Comparison of ENCODE assay signal across 8 mouse cellular contexts in the genomic region with DNA sequence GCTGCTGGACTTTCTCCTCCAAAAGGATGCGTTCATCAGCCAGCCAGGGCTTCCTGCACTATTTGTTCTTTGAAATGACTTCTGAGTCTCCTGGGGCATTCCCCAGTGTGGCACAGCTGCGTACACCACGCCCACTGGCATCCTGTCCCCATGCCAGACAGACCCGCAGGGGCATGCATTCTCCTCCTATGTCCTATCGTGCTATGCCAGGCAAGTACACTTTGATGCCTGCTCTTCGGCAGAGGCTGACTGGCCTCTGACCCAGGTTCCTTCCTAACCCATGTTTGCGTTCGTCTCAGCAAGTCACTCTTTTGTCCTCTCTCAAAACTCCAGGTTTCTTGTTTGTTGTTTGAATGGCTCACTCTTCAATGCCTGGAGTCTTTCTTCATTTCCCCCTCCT.
DNase-seq lines count a peak whose midpoint lies in the region; ATAC-seq lines count a peak whose summit lies in the region.

No protein-coding gene starts in this region.

- 50% methylated on average over 8 of the region's 8 CpGs for WGBS in heart, embryonic 13.5 days

- H3K4me3 ChIP-seq in heart, embryonic 13.5 days: no peak overlapping the region

- H3K9ac ChIP-seq in heart, embryonic 13.5 days: peak overlapping the region; percentile 70

- H3K36me3 ChIP-seq in heart, embryonic 13.5 days: no peaks in the 10 kb centered on the region

- no peaks in the 10 kb centered on the region for H3K27me3 ChIP-seq in heart, embryonic 13.5 days (replicated peaks)

- DNase-seq in heart, adult 11 months: peak; percentile 98
- no peak for DNase-seq in heart, adult 8-10 months (ENCODE audit: low spot score)
- peak; percentile 72 for DNase-seq in kidney, postnatal 10 days
- peak; percentile 36 to 45 for DNase-seq in natural killer cell, adult 2 months (ENCODE audit: low spot score in 2 of 2)
- no peak for DNase-seq in c-Kit-positive CD71-positive TER-119-positive erythroid progenitor cells, embryonic 14.5 days (ENCODE audit: low spot score)
- DNase-seq in frontal cortex, postnatal 25 days (ENCODE audit: low spot score in 2 of 2): no peak

- ATAC-seq in activated CD4-positive, CD25-positive, alpha-beta regulatory T cell, adult 4 months: peak; percentile 100
- ATAC-seq in heart, embryonic 13.5 days (ENCODE audit: extremely low read depth, insufficient number of reproducible peaks, low FRiP score, low TSS enrichment): no peak

- peaks cover 68% of the 10 kb centered on the region for H3K4me1 ChIP-seq in heart, embryonic 13.5 days

- peak overlapping the region; percentile 72 for H3K27ac ChIP-seq in heart, embryonic 13.5 days (replicated peaks)

- H3K9me3 ChIP-seq in heart, embryonic 13.5 days: no peaks in the 10 kb centered on the region

- no peak overlapping the region for H3K4me2 ChIP-seq in heart, embryonic 13.5 days

Comparison
In these comparisons a context has a peak if more than half of its experiments do, and no peak if none do; other contexts are left out.
1. DNase-seq: peak in heart, adult 11 months (single experiment), kidney, postnatal 10 days (single experiment) and natural killer cell, adult 2 months (2 of 2); none in heart, adult 8-10 months (single experiment), c-Kit-positive CD71-positive TER-119-positive erythroid progenitor cells, embryonic 14.5 days (single experiment) and frontal cortex, postnatal 25 days (0 of 2).